Mouse (Mus musculus): ENCODE results near the gene Slc12a3. TPM values are rescaled to one million over a fixed set of nuclear protein-coding genes. Genes with fewer than 3 reads are reported as not detected.

The Slc12a3 gene
- polyA plus RNA-seq, 1 experiment from 2014 or later: 0.07 TPM

DNA sequence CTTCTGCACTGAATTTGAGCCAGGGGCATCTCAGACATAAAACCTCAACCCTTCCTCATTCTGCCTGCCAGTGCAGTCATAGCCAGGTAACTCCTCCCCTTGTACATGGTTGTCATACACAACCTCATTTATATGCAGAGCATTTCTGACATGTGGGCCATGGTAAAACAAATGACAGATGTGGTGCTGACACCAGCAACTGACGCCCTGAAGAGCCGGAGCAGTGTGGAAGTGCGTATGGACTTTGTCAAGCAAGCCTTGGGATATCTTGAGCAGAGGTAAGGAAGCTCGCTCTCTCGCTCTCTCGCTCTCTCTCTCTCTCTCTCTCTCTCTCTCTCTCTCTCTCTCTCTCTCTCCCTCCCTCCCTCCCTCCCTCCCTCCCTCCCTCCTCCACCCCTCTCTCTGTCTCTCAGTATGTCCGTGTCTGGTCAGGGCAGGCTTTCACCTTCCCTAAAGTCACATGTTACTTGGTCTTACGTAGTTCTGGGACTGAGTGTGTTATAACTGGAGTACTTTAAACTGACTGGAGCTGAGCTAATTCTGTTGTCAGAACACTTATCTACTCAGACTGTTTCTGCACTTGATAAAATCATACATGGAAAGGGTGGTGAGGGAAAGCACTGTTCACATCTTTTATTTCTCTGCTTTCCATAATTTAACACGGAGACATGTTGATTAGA is 32.5 kb upstream of the Slc12a3 start:
- no peak overlapping the region for H3K4me2 ChIP-seq (ENCODE audit: low read length)
- no peak overlapping the region for H3K27ac ChIP-seq (replicated peaks; ENCODE audit: low read depth, low read length)
- H3K9ac ChIP-seq (replicated peaks; ENCODE audit: low read length): no peak overlapping the region
- ATAC-seq (ENCODE audit: low FRiP score, low TSS enrichment): no peak
- no peak overlapping the region for H3K4me3 ChIP-seq (replicated peaks; ENCODE audit: low read depth, low read length)
- H3K27me3 ChIP-seq (ENCODE audit: control insufficient read depth, insufficient read depth, low read length): no peaks in the 10 kb centered on the region
- H3K36me3 ChIP-seq (ENCODE audit: control insufficient read depth, insufficient read depth, low read length): peaks cover 49% of the 10 kb centered on the region
- no peaks in the 10 kb centered on the region for H3K4me1 ChIP-seq (ENCODE audit: control insufficient read depth, insufficient read depth, low read length)
- WGBS: 82% methylated on average over 9 of the region's 9 CpGs
- DNase-seq: no peak
- no peaks in the 10 kb centered on the region for H3K9me3 ChIP-seq (ENCODE audit: control insufficient read depth, low read length)

GRCm38 (mm10) chr8:94297101-94297500 is 31.9 kb upstream of the Slc12a3 start:
- 66% methylated on average over 6 of the region's 6 CpGs for WGBS
- H3K4me3 ChIP-seq (replicated peaks; ENCODE audit: low read depth, low read length): no peak overlapping the region
- H3K4me1 ChIP-seq (ENCODE audit: control insufficient read depth, insufficient read depth, low read length): no peaks in the 10 kb centered on the region
- peaks cover 55% of the 10 kb centered on the region for H3K36me3 ChIP-seq (ENCODE audit: control insufficient read depth, insufficient read depth, low read length)
- DNase-seq (no peak), ATAC-seq (ENCODE audit: low FRiP score, low TSS enrichment) (no peak)
- H3K9me3 ChIP-seq (ENCODE audit: control insufficient read depth, low read length): no peaks in the 10 kb centered on the region
- H3K27ac ChIP-seq (replicated peaks; ENCODE audit: low read depth, low read length): no peak overlapping the region
- H3K4me2 ChIP-seq (ENCODE audit: low read length): no peak overlapping the region
- no peaks in the 10 kb centered on the region for H3K27me3 ChIP-seq (ENCODE audit: control insufficient read depth, insufficient read depth, low read length)
- H3K9ac ChIP-seq (replicated peaks; ENCODE audit: low read length): no peak overlapping the region

GRCm38 (mm10) chr8:94300809-94301208 is 28.2 kb upstream of the Slc12a3 start:
- Histone ChIP-seq H3K4me2 (ENCODE audit: low read length) (no peak overlapping the region), H3K9me3 (ENCODE audit: control insufficient read depth, low read length) (no peaks in the 10 kb centered on the region), H3K4me3 (replicated peaks; ENCODE audit: low read depth, low read length) (no peak overlapping the region), H3K27ac (replicated peaks; ENCODE audit: low read depth, low read length) (no peak overlapping the region), H3K9ac (replicated peaks; ENCODE audit: low read length) (no peak overlapping the region), H3K4me1 (ENCODE audit: control insufficient read depth, insufficient read depth, low read length) (no peaks in the 10 kb centered on the region), H3K27me3 (ENCODE audit: control insufficient read depth, insufficient read depth, low read length) (no peaks in the 10 kb centered on the region), H3K36me3 (ENCODE audit: control insufficient read depth, insufficient read depth, low read length) (peaks cover 69% of the 10 kb centered on the region)
- DNase-seq: no peak
- no peak for ATAC-seq (ENCODE audit: low FRiP score, low TSS enrichment)
- 74% methylated on average over 4 of the region's 4 CpGs for WGBS

- ATAC-seq (ENCODE audit: low FRiP score, low TSS enrichment): no peak
Measured at GRCm38 (mm10) chr8:94304412-94304811, 24.6 kb upstream of the Slc12a3 start.

GRCm38 (mm10) chr8:94306989-94307513 is 21.9 kb upstream of the Slc12a3 start:
- Histone ChIP-seq H3K9ac (replicated peaks; ENCODE audit: low read length) (no peak overlapping the region), H3K4me2 (ENCODE audit: low read length) (no peak overlapping the region), H3K27me3 (ENCODE audit: control insufficient read depth, insufficient read depth, low read length) (no peaks in the 10 kb centered on the region), H3K4me1 (ENCODE audit: control insufficient read depth, insufficient read depth, low read length) (no peaks in the 10 kb centered on the region), H3K36me3 (ENCODE audit: control insufficient read depth, insufficient read depth, low read length) (peaks cover 97% of the 10 kb centered on the region), H3K27ac (replicated peaks; ENCODE audit: low read depth, low read length) (no peak overlapping the region), H3K4me3 (replicated peaks; ENCODE audit: low read depth, low read length) (no peak overlapping the region), H3K9me3 (ENCODE audit: control insufficient read depth, low read length) (no peaks in the 10 kb centered on the region)
- WGBS: 91% methylated on average over 7 of the region's 7 CpGs
- DNase-seq: no peak
- no peak for ATAC-seq (ENCODE audit: low FRiP score, low TSS enrichment)

More at GRCm38 (mm10) chr8:94304412-94304811, 24.6 kb upstream of the Slc12a3 start:
- Histone ChIP-seq H3K4me2 (ENCODE audit: low read length) (no peak overlapping the region), H3K4me1 (ENCODE audit: control insufficient read depth, insufficient read depth, low read length) (no peaks in the 10 kb centered on the region), H3K9me3 (ENCODE audit: control insufficient read depth, low read length) (no peaks in the 10 kb centered on the region), H3K27me3 (ENCODE audit: control insufficient read depth, insufficient read depth, low read length) (no peaks in the 10 kb centered on the region), H3K9ac (replicated peaks; ENCODE audit: low read length) (no peak overlapping the region), H3K36me3 (ENCODE audit: control insufficient read depth, insufficient read depth, low read length) (peaks cover 87% of the 10 kb centered on the region), H3K4me3 (replicated peaks; ENCODE audit: low read depth, low read length) (no peak overlapping the region), H3K27ac (replicated peaks; ENCODE audit: low read depth, low read length) (no peak overlapping the region)
- WGBS: 94% methylated on average over 2 of the region's 2 CpGs
- no peak for DNase-seq

DNA sequence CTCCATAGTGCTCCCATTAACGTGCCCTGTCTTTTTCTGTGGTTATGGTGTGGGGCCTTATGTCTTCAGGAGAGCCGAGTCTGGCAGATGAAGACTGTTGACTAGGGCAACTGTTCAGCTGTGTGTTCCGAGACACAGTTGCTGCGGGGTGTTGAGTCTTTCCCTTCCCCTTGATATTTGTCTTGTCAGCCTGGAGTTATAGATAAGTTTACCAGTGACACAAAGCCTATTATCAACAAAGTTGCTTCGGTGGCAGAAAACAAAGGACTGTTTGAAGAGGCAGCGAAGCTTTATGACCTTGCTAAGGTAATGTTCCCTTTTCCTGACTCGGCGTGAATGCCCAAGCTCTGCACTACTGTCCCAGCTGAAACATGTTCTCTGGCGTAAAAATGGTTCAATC is 21.3 kb upstream of the Slc12a3 start:
- ATAC-seq (ENCODE audit: low FRiP score, low TSS enrichment) (no peak), DNase-seq (no peak)
- Histone ChIP-seq H3K9me3 (ENCODE audit: control insufficient read depth, low read length) (no peaks in the 10 kb centered on the region), H3K4me3 (replicated peaks; ENCODE audit: low read depth, low read length) (no peak overlapping the region), H3K27ac (replicated peaks; ENCODE audit: low read depth, low read length) (no peak overlapping the region), H3K4me1 (ENCODE audit: control insufficient read depth, insufficient read depth, low read length) (no peaks in the 10 kb centered on the region), H3K9ac (replicated peaks; ENCODE audit: low read length) (no peak overlapping the region), H3K27me3 (ENCODE audit: control insufficient read depth, insufficient read depth, low read length) (no peaks in the 10 kb centered on the region), H3K4me2 (ENCODE audit: low read length) (no peak overlapping the region), H3K36me3 (ENCODE audit: control insufficient read depth, insufficient read depth, low read length) (peaks cover 97% of the 10 kb centered on the region)
- WGBS: 94% methylated on average over 9 of the region's 9 CpGs

DNA sequence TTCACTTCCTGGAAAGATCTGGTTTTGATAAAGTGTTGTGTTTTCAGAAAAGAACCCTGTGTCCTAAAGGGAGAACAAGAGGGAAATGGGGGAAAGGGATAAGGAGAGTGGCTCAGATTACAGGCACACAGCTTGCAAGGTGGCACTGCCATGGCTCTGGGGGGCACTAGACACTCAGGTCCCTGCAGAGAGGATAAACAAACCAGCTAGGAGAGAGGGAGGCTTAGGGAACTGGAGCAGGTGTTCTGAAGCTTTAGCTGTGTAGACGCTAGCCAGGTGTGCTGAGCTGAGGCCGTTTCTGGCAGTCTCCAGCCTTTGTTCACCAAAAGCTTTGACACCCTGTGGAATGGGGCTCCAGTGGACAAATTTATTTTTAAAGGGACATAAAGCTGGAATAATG is 14.9 kb upstream of the Slc12a3 start:
- Histone ChIP-seq H3K27me3 (ENCODE audit: control insufficient read depth, insufficient read depth, low read length) (no peaks in the 10 kb centered on the region), H3K36me3 (ENCODE audit: control insufficient read depth, insufficient read depth, low read length) (peaks cover 84% of the 10 kb centered on the region), H3K4me1 (ENCODE audit: control insufficient read depth, insufficient read depth, low read length) (no peaks in the 10 kb centered on the region), H3K9ac (replicated peaks; ENCODE audit: low read length) (no peak overlapping the region), H3K27ac (replicated peaks; ENCODE audit: low read depth, low read length) (no peak overlapping the region), H3K9me3 (ENCODE audit: control insufficient read depth, low read length) (no peaks in the 10 kb centered on the region), H3K4me2 (ENCODE audit: low read length) (no peak overlapping the region), H3K4me3 (replicated peaks; ENCODE audit: low read depth, low read length) (no peak overlapping the region)
- ATAC-seq (ENCODE audit: low FRiP score, low TSS enrichment) (no peak), DNase-seq (no peak)
- WGBS: 95% methylated on average over 2 of the region's 2 CpGs

DNA sequence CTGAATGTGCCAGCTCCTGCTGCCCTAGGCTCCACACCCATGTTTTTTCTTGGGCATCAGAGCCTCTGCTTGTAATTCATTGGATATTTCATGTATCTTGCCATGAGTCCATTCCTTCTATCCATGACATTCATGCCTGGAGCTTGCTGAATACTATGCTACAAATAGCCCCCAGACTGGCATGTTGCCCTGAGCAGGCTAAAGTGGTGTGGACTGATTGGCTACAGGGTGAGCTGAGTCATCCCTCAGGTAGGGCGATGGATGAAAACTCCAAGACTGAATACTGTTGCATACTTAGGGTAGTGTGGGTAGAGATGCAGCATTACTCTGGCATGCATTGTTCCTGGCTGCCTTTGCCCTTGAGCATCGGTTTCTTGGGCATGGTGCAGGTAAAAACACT is 11.8 kb upstream of the Slc12a3 start:
- Histone ChIP-seq H3K4me3 (replicated peaks; ENCODE audit: low read depth, low read length) (no peak overlapping the region), H3K9me3 (ENCODE audit: control insufficient read depth, low read length) (no peaks in the 10 kb centered on the region), H3K27me3 (ENCODE audit: control insufficient read depth, insufficient read depth, low read length) (no peaks in the 10 kb centered on the region), H3K4me2 (ENCODE audit: low read length) (no peak overlapping the region), H3K36me3 (ENCODE audit: control insufficient read depth, insufficient read depth, low read length) (peaks cover 76% of the 10 kb centered on the region), H3K9ac (replicated peaks; ENCODE audit: low read length) (no peak overlapping the region), H3K27ac (replicated peaks; ENCODE audit: low read depth, low read length) (no peak overlapping the region), H3K4me1 (ENCODE audit: control insufficient read depth, insufficient read depth, low read length) (no peaks in the 10 kb centered on the region)
- no peak for DNase-seq
- WGBS: 97% methylated on average over 2 of the region's 2 CpGs
- ATAC-seq (ENCODE audit: low FRiP score, low TSS enrichment): no peak

DNA sequence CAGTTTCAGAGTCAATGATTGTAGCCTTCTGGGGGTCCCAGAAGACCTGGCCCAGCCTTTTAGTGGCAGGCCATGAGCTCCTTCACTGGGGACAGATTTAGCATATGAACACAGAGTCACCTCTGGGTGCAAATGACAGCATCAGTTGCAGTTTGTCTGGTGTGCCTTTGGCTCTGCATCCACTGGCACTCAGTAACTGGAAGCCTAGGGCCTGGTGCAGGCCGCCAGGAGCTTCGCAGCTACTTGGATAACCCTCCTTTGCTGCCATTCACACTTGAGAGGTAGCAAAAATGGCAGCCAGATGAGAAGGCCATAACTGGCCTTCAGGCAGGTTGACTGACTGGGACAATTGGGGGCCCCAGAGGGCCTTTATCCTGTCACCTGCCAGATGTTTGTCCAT is 11.3 kb upstream of the Slc12a3 start:
- H3K4me3 ChIP-seq (replicated peaks; ENCODE audit: low read depth, low read length): no peak overlapping the region
- ATAC-seq (ENCODE audit: low FRiP score, low TSS enrichment) (no peak), DNase-seq (no peak)
- no peak overlapping the region for H3K27ac ChIP-seq (replicated peaks; ENCODE audit: low read depth, low read length)
- H3K36me3 ChIP-seq (ENCODE audit: control insufficient read depth, insufficient read depth, low read length): peaks cover 71% of the 10 kb centered on the region
- H3K9ac ChIP-seq (replicated peaks; ENCODE audit: low read length): no peak overlapping the region
- H3K4me2 ChIP-seq (ENCODE audit: low read length): no peak overlapping the region
- H3K27me3 ChIP-seq (ENCODE audit: control insufficient read depth, insufficient read depth, low read length): no peaks in the 10 kb centered on the region
- 100% methylated on average over 2 of the region's 2 CpGs for WGBS
- no peaks in the 10 kb centered on the region for H3K4me1 ChIP-seq (ENCODE audit: control insufficient read depth, insufficient read depth, low read length)
- no peaks in the 10 kb centered on the region for H3K9me3 ChIP-seq (ENCODE audit: control insufficient read depth, low read length)

All from midbrain, embryonic 14.5 days (tissue).